Mouse (Mus musculus): Measurements from ENCODE around the gene Ggcx. TPM values are rescaled to one million over a fixed set of nuclear protein-coding genes. Genes with fewer than 3 reads are reported as not detected.
A peak's percentile ranks its signal among the peaks of the same experiment; 100 is the strongest.
"Not testable (repeated sequence)": the region's sequence is repeated elsewhere in the genome, so short reads cannot be mapped to it uniquely, and the experiment has no call there.

The Ggcx gene
- polyA plus RNA-seq, 1 experiment from 2014 or later: 23.9 TPM

DNA sequence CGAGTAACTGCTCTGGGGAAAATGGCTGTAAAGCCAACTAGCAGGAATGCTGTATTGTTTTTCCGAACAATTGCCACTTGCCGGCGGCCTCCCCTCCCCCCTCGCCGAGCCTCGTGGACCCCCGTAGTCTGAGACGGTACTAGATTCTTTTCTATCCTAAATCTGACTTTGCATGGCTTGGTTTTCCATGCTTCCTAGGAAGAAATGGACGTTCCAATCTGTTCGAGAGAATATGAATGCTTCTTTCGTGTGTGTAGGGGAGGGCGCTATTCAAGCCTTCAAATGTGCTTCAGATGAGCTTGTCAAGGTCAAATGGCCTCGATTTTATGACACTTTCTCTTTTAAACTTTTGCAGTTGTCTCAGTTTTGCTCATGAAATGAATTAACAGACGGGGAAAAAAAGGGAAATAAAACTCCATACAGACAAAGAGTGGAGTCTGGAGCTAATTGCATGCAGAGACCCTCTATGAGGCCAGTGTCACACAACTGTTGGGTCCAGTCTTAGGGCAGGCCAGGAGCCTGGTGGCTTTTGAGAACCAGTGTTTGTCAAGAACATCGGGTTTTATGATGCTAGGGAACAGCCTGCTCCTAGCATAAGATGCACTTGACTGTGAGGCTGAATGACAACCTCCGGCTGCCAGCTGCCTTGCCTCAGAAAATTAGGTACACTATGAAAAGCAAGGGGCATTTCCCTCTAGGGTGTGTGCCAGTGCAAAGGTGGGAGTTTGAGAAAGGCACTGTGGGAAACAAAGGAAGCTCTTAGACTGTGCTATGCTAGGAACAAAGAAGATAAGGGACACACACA, 26.3 kb downstream of the Ggcx start:
- Histone ChIP-seq H3K9ac (ENCODE audit: low read depth, low read length) (peak overlapping the region; percentile 95), H3K27ac (ENCODE audit: low read depth, low read length) (peak overlapping the region; percentile 97), H3K36me3 (ENCODE audit: control insufficient read depth, insufficient read depth, low read length) (peaks cover 17% of the 10 kb centered on the region), H3K9me3 (replicated peaks; ENCODE audit: control insufficient read depth, low read length) (no peaks in the 10 kb centered on the region), H3K4me3 (ENCODE audit: low read depth, low read length) (peak overlapping the region; percentile 74), H3K27me3 (ENCODE audit: control insufficient read depth, insufficient read depth, low read length) (no peaks in the 10 kb centered on the region), H3K4me2 (peak overlapping the region; percentile 73), H3K4me1 (ENCODE audit: control insufficient read depth, insufficient read depth, low read length) (peaks cover 24% of the 10 kb centered on the region)
- ATAC-seq (replicated peaks; ENCODE audit: insufficient number of reproducible peaks, low FRiP score, low TSS enrichment): no peak
- WGBS (ENCODE audit: insufficient replicate concordance): 15% methylated on average over 17 of the region's 17 CpGs

DNA sequence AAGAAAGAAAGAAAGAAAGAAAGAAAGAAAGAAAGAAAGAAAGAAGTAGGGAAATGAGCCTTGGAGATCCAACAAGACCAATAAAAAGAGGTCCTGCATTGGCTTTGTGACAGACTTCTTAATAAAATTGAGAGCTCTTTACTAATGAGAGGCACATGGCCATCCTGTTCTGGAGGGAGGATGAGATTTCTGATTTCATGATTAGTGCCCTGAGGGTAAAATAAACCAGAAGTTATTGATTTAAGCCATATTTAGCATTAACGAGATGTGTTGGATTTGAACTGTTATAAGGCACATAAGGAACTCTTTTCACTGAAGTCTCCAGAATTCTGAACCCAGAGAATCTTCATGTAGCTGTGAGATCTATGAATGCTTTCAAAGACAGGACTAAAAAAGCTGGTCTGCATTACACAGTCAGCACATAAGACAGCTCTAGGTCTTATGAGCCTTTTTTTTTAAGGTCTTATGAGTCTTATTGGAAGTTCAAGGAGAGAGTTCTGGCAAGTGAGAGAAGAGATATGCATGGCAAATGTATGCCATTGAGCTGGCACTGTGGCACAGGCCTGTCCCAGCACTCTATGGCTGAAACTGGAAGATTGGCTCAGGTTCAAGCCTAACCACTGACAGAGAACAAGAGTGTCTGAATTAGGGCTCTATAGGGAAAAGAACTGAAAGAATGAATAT, 29.0 kb downstream of the Ggcx start:
- Histone ChIP-seq H3K4me2 (no peak overlapping the region), H3K27me3 (ENCODE audit: control insufficient read depth, insufficient read depth, low read length) (no peaks in the 10 kb centered on the region), H3K36me3 (ENCODE audit: control insufficient read depth, insufficient read depth, low read length) (no peaks in the 10 kb centered on the region), H3K4me3 (ENCODE audit: low read depth, low read length) (no peak overlapping the region), H3K27ac (ENCODE audit: low read depth, low read length) (no peak overlapping the region), H3K9me3 (replicated peaks; ENCODE audit: control insufficient read depth, low read length) (no peaks in the 10 kb centered on the region), H3K4me1 (ENCODE audit: control insufficient read depth, insufficient read depth, low read length) (peaks cover 13% of the 10 kb centered on the region), H3K9ac (ENCODE audit: low read depth, low read length) (no peak overlapping the region)
- 75% methylated on average over 1 of the region's 1 CpGs for WGBS (ENCODE audit: insufficient replicate concordance)
- ATAC-seq (replicated peaks; ENCODE audit: insufficient number of reproducible peaks, low FRiP score, low TSS enrichment): no peak

DNA sequence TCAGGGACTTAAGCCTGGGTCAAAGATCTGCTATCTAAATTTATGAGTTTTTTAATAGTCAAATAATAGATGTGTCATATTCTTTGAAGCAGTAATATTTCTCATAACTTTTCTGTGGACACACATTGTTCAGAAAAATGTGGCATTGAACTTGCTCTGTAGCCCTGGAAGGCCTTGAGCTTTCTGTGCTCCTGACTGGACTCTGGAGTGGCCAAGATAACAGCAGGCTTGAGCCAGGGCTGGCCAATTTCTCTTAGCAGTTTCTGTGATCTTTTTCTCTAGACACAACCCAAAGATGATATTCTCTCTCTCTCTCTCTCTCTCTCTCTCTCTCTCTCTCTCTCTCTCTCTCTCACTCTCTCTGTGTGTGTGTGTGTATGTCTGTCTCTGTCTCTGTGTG, 30.9 kb downstream of the Ggcx start:
- Histone ChIP-seq H3K36me3 (ENCODE audit: control insufficient read depth, insufficient read depth, low read length) (no peaks in the 10 kb centered on the region), H3K4me3 (ENCODE audit: low read depth, low read length) (no peak overlapping the region), H3K27ac (ENCODE audit: low read depth, low read length) (no peak overlapping the region), H3K9ac (ENCODE audit: low read depth, low read length) (no peak overlapping the region), H3K4me2 (no peak overlapping the region), H3K4me1 (ENCODE audit: control insufficient read depth, insufficient read depth, low read length) (peaks cover 12% of the 10 kb centered on the region), H3K9me3 (replicated peaks; ENCODE audit: control insufficient read depth, low read length) (no peaks in the 10 kb centered on the region), H3K27me3 (ENCODE audit: control insufficient read depth, insufficient read depth, low read length) (no peaks in the 10 kb centered on the region)
- ATAC-seq (replicated peaks; ENCODE audit: insufficient number of reproducible peaks, low FRiP score, low TSS enrichment): no peak

DNA sequence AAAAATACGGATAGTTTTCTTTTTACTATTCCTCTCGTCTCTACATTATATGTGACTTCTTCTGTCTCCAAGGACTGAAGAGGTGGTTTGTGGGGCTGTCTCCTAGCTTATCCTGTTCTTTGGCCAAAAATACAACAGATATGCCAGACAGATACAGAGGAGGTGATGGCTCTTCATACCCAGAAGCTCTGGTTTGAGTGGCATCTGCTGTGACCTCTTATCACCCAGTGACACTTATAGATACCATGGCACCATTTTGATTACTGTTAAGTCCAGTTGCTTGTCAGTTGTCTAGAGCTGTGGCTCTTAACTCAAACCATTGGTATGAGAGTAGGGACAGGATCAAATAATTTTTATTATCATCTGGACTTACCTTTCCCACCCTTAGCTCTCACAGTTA, 33.4 kb downstream of the Ggcx start:
- Histone ChIP-seq H3K27ac (ENCODE audit: low read depth, low read length) (no peak overlapping the region), H3K4me2 (no peak overlapping the region), H3K36me3 (ENCODE audit: control insufficient read depth, insufficient read depth, low read length) (no peaks in the 10 kb centered on the region), H3K9me3 (replicated peaks; ENCODE audit: control insufficient read depth, low read length) (no peaks in the 10 kb centered on the region), H3K27me3 (ENCODE audit: control insufficient read depth, insufficient read depth, low read length) (no peaks in the 10 kb centered on the region), H3K9ac (ENCODE audit: low read depth, low read length) (no peak overlapping the region), H3K4me1 (ENCODE audit: control insufficient read depth, insufficient read depth, low read length) (no peaks in the 10 kb centered on the region), H3K4me3 (ENCODE audit: low read depth, low read length) (no peak overlapping the region)
- 56% methylated on average over 2 of the region's 2 CpGs for WGBS (ENCODE audit: insufficient replicate concordance)
- no peak for ATAC-seq (replicated peaks; ENCODE audit: insufficient number of reproducible peaks, low FRiP score, low TSS enrichment)

DNA sequence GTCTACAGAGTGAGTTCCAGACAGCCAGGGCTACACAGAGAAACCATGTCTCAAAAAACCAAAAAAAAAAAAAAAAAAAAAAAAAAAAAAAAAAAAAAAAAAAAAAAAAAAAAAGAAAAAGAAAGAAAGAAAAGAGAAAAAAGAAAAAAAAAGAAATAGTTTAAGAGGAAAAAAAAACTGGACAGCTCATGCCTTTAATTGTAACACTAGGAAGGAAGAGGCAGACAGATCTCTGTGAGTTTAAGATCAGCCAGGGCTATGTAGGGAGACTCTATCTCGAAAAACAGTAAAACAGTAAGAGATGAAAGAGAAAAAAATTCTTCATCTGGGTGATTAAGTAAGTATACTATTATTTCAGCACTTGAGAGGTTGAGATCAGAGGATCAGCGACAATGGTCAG, 37.7 kb downstream of the Ggcx start:
- not testable (repeated sequence) for H3K4me3 ChIP-seq (ENCODE audit: low read depth, low read length); H3K27me3 ChIP-seq (ENCODE audit: control insufficient read depth, insufficient read depth, low read length); H3K4me2 ChIP-seq; H3K36me3 ChIP-seq (ENCODE audit: control insufficient read depth, insufficient read depth, low read length); H3K9me3 ChIP-seq (replicated peaks; ENCODE audit: control insufficient read depth, low read length); ATAC-seq (replicated peaks; ENCODE audit: insufficient number of reproducible peaks, low FRiP score, low TSS enrichment); H3K9ac ChIP-seq (ENCODE audit: low read depth, low read length); H3K27ac ChIP-seq (ENCODE audit: low read depth, low read length)
- peaks cover 14% of the 10 kb centered on the region for H3K4me1 ChIP-seq (ENCODE audit: control insufficient read depth, insufficient read depth, low read length)
- 75% methylated on average over 2 of the region's 2 CpGs for whole genome bisulfite sequencing (ENCODE audit: insufficient replicate concordance)

DNA sequence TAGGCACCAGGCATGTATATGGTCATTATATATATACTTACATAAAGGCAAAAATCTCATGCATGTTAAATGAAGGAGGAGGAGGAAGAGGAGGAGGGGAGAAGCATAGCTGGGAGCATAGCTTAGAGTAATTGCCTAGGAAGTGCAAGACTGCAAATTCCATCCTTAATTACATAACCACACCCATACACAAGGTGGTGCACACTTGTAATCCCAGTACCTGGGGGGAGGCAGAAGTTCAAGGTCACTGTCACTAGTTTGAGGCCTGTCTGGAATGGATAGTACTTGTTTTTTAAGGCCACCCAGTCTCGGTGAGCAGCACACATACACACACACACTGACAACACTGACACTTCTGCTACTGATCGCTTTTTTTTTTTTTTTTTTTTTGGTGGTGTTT, 38.2 kb downstream of the Ggcx start:
- WGBS (ENCODE audit: insufficient replicate concordance): 76% methylated on average over 2 of the region's 2 CpGs
- no peaks in the 10 kb centered on the region for H3K27me3 ChIP-seq (ENCODE audit: control insufficient read depth, insufficient read depth, low read length)
- peaks cover 14% of the 10 kb centered on the region for H3K4me1 ChIP-seq (ENCODE audit: control insufficient read depth, insufficient read depth, low read length)
- no peak overlapping the region for H3K9ac ChIP-seq (ENCODE audit: low read depth, low read length)
- H3K36me3 ChIP-seq (ENCODE audit: control insufficient read depth, insufficient read depth, low read length): no peaks in the 10 kb centered on the region
- no peak overlapping the region for H3K27ac ChIP-seq (ENCODE audit: low read depth, low read length)
- no peak overlapping the region for H3K4me3 ChIP-seq (ENCODE audit: low read depth, low read length)
- no peak for ATAC-seq (replicated peaks; ENCODE audit: insufficient number of reproducible peaks, low FRiP score, low TSS enrichment)
- H3K9me3 ChIP-seq (replicated peaks; ENCODE audit: control insufficient read depth, low read length): no peaks in the 10 kb centered on the region
- H3K4me2 ChIP-seq: no peak overlapping the region

DNA sequence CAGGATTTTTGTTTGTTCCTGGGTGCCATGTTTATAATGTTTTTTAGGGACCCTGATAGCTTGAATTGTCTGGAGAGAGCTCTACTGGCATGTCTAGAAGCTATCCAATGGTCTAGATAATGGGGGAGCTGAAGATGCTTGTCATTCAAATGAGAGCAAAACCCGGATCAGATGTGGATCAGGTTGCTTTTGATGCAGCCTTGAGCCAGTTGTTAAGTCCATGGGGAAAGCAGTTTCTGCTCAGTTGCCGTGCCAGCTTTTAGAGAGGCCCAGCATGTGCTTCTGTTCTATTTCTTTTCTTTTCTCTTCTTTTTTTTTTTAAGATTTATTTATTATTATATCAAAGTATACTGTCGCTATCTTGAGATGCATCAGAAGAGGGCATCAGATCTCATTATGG, 39.5 kb downstream of the Ggcx start:
- Histone ChIP-seq H3K9ac (ENCODE audit: low read depth, low read length) (no peak overlapping the region), H3K4me2 (no peak overlapping the region), H3K4me3 (ENCODE audit: low read depth, low read length) (no peak overlapping the region), H3K27me3 (ENCODE audit: control insufficient read depth, insufficient read depth, low read length) (no peaks in the 10 kb centered on the region), H3K4me1 (ENCODE audit: control insufficient read depth, insufficient read depth, low read length) (peaks cover 14% of the 10 kb centered on the region), H3K27ac (ENCODE audit: low read depth, low read length) (no peak overlapping the region), H3K36me3 (ENCODE audit: control insufficient read depth, insufficient read depth, low read length) (no peaks in the 10 kb centered on the region), H3K9me3 (replicated peaks; ENCODE audit: control insufficient read depth, low read length) (no peaks in the 10 kb centered on the region)
- no peak for ATAC-seq (replicated peaks; ENCODE audit: insufficient number of reproducible peaks, low FRiP score, low TSS enrichment)
- 79% methylated on average over 3 of the region's 3 CpGs for WGBS (ENCODE audit: insufficient replicate concordance)

DNA sequence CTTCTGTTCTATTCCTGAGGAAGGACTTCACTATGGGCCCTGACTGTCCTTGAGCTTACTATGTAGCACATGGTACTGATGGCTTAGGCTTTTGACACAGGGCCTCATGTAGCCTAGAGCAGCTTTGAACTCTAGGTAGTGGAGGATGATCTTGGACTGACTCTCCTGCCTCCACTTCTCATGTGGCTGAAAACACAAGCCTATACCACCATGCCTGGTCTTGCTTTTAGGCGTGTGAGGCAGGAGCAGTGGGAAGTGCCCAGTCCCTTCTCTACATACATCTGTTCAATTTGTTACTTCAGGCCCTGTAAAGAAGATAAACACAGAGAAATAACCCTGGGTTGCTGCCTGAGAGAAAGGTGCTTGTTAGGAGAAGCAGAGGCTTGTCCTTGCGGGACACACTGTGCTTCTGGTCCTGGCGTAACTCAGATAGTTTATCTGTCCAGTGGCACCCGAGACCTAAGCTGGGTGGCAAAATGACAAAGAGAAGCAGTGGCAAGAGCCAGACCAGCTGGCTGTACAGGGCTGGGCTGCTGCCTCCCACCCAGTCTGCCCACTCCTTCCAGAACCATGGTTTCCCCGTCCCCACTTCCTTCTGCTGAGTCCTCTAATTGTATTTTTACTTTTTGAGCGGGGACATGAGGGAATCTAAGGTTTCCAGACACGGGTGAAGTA, 40.1 kb downstream of the Ggcx start:
- H3K27me3 ChIP-seq (ENCODE audit: control insufficient read depth, insufficient read depth, low read length): no peaks in the 10 kb centered on the region
- 40% methylated on average over 7 of the region's 7 CpGs for WGBS (ENCODE audit: insufficient replicate concordance)
- peak overlapping the region; percentile 42; the same call in 1 of the 2 replicates for H3K27ac ChIP-seq (ENCODE audit: low read depth, low read length)
- H3K9me3 ChIP-seq (replicated peaks; ENCODE audit: control insufficient read depth, low read length): no peaks in the 10 kb centered on the region
- peaks cover 14% of the 10 kb centered on the region for H3K4me1 ChIP-seq (ENCODE audit: control insufficient read depth, insufficient read depth, low read length)
- H3K36me3 ChIP-seq (ENCODE audit: control insufficient read depth, insufficient read depth, low read length): no peaks in the 10 kb centered on the region
- peak overlapping the region; percentile 56; the same call in 1 of the 2 replicates for H3K9ac ChIP-seq (ENCODE audit: low read depth, low read length)
- H3K4me3 ChIP-seq (ENCODE audit: low read depth, low read length): no peak overlapping the region
- no peak for ATAC-seq (replicated peaks; ENCODE audit: insufficient number of reproducible peaks, low FRiP score, low TSS enrichment)
- H3K4me2 ChIP-seq: no peak overlapping the region
